Mouse (Mus musculus) midbrain, embryonic 12.5 days (tissue): Measurements from ENCODE around the gene Brd1. TPM values are rescaled to one million over a fixed set of nuclear protein-coding genes. Genes with fewer than 3 reads are reported as not detected.
"Not testable (repeated sequence)": the region's sequence is repeated elsewhere in the genome, so short reads cannot be mapped to it uniquely, and the experiment has no call there.

Experiments
- ATAC-seq: fragments of 200-750 bp; cut with Nextera tagmentation; 2 replicates; pipeline ENCODE4 v1.8.0; 2017; ENCODE audit warnings: low read depth, moderate TSS enrichment, moderate library complexity; ENCODE audit not compliant: low FRiP score
- H3K27ac ChIP-seq: fragments of 300-500 bp; sonication (generic); replicated peaks from 2 replicates; pipeline ENCODE4 v1.5.1; 2016; ENCODE audit warnings: mild to moderate bottlenecking
- H3K27me3 ChIP-seq: fragments of 300-500 bp; sonication (generic); 2 replicates; pipeline ENCODE4 v1.6.1; 2016; ENCODE audit warnings: mild to moderate bottlenecking
- H3K36me3 ChIP-seq: fragments of 300-500 bp; sonication (generic); 2 replicates; pipeline ENCODE4 v1.6.1; 2016
- H3K4me1 ChIP-seq: fragments of 300-500 bp; sonication (generic); 2 replicates; pipeline ENCODE4 v1.6.1; 2016
- H3K4me2 ChIP-seq: fragments of 300-500 bp; sonication (generic); replicated peaks from 2 replicates; pipeline ENCODE4 v1.6.1; 2016; ENCODE audit warnings: mild to moderate bottlenecking, moderate library complexity
- H3K4me3 ChIP-seq: fragments of 300-500 bp; sonication (generic); 2 replicates; pipeline ENCODE4 v1.5.1; 2016; ENCODE audit warnings: mild to moderate bottlenecking
- H3K9ac ChIP-seq: fragments of 300-500 bp; sonication (generic); replicated peaks from 2 replicates; pipeline ENCODE4 v1.6.1; 2016; ENCODE audit warnings: mild to moderate bottlenecking, moderate library complexity
- H3K9me3 ChIP-seq: fragments of 300-500 bp; sonication (generic); 2 replicates; pipeline ENCODE4 v1.6.1; 2016; ENCODE audit warnings: mild to moderate bottlenecking
- WGBS: fragments of 180-500 bp; shearing (Covaris S2); methylation state at CpG from one replicate; pipeline ENCODE4 v1.1.7; 2016; 5-methylcytosine and 5-hydroxymethylcytosine counted together
- polyA plus RNA-seq: library from polyadenylated mRNA; unstranded; fragments of >200 nt; fragmentation: Nextera tagmentation; extraction: Ambion mirVana; gene quantifications from 2 replicates; pipeline ENCODE4 v1.2.1, GENCODE M21; 2016

The Brd1 gene
- polyA plus RNA-seq, 1 experiment from 2014 or later = 28.8 TPM

GRCm38 (mm10) chr15:88725036-88725435 is 9.0 kb downstream of the Brd1 start:
- Histone ChIP-seq H3K27me3 (no peaks in the 10 kb centered on the region), H3K4me3 (no peak overlapping the region), H3K9me3 (no peaks in the 10 kb centered on the region), H3K9ac (no peak overlapping the region), H3K4me1 (0 out of 2 replicates have a peak, but pooled peaks cover 2% of the 10 kb centered on the region), H3K36me3 (peaks cover 86% of the 10 kb centered on the region), H3K27ac (no peak overlapping the region), H3K4me2 (no peak overlapping the region)
- WGBS = 94% methylated on average over 5 of the region's 5 CpGs
- no peak for ATAC-seq

GRCm38 (mm10) chr15:88724311-88724710 is 9.7 kb downstream of the Brd1 start:
- Histone ChIP-seq H3K4me2 (no peak overlapping the region), H3K36me3 (peaks cover 83% of the 10 kb centered on the region), H3K4me3 (no peak overlapping the region), H3K27me3 (no peaks in the 10 kb centered on the region), H3K27ac (no peak overlapping the region), H3K9ac (no peak overlapping the region), H3K4me1 (0 out of 2 replicates have a peak, but pooled peaks cover 2% of the 10 kb centered on the region), H3K9me3 (no peaks in the 10 kb centered on the region)
- ATAC-seq = no peak
- WGBS = 91% methylated on average over 7 of the region's 7 CpGs

GRCm38 (mm10) chr15:88723205-88723604 is 10.8 kb downstream of the Brd1 start:
- WGBS = 94% methylated on average over 6 of the region's 6 CpGs
- H3K36me3 ChIP-seq = peaks cover 81% of the 10 kb centered on the region
- no peaks in the 10 kb centered on the region for H3K27me3 ChIP-seq

DNA sequence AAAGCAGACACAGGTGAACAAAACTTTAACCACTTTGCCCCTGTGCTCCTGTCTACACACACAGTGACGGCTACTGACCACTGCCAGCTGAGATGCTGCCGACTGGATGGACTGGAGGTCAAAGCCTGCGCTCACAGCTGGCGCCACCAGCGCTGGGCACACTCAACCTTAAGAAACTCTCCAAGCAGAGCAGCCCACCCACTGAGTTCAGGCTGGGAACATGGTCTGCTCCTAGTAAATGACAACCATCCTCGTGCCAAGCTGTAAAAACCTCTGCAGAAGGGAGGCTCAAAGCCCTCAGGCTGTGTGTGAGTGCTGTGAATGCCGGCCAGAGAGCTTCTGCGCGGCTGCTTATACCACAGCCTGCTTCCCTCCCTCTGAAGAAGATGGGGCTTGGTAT is 16.8 kb downstream of the Brd1 start:
- ATAC-seq = no peak
- no peaks in the 10 kb centered on the region for H3K27me3 ChIP-seq
- no peaks in the 10 kb centered on the region for H3K9me3 ChIP-seq
- H3K4me3 ChIP-seq = no peak overlapping the region
- H3K4me1 ChIP-seq = 0 out of 2 replicates have a peak, but pooled peaks cover 3% of the 10 kb centered on the region
- WGBS = 68% methylated on average over 9 of the region's 9 CpGs
- no peak overlapping the region for H3K4me2 ChIP-seq
- H3K36me3 ChIP-seq = peaks cover 88% of the 10 kb centered on the region
- no peak overlapping the region for H3K27ac ChIP-seq
- H3K9ac ChIP-seq = no peak overlapping the region

More at GRCm38 (mm10) chr15:88723205-88723604, 10.8 kb downstream of the Brd1 start:
- H3K9ac ChIP-seq = no peak overlapping the region
- no peak for ATAC-seq
- H3K27ac ChIP-seq = no peak overlapping the region
- no peak overlapping the region for H3K4me2 ChIP-seq
- H3K9me3 ChIP-seq = no peaks in the 10 kb centered on the region
- 0 out of 2 replicates have a peak, but pooled peaks cover 2% of the 10 kb centered on the region for H3K4me1 ChIP-seq
- H3K4me3 ChIP-seq = no peak overlapping the region

GRCm38 (mm10) chr15:88716350-88716749 is 17.7 kb downstream of the Brd1 start:
- Histone ChIP-seq H3K9me3 (no peaks in the 10 kb centered on the region), H3K4me1 (0 out of 2 replicates have a peak, but pooled peaks cover 3% of the 10 kb centered on the region), H3K9ac (no peak overlapping the region), H3K4me2 (no peak overlapping the region), H3K36me3 (peaks cover 88% of the 10 kb centered on the region), H3K27me3 (no peaks in the 10 kb centered on the region), H3K4me3 (no peak overlapping the region), H3K27ac (no peak overlapping the region)
- ATAC-seq = no peak

DNA sequence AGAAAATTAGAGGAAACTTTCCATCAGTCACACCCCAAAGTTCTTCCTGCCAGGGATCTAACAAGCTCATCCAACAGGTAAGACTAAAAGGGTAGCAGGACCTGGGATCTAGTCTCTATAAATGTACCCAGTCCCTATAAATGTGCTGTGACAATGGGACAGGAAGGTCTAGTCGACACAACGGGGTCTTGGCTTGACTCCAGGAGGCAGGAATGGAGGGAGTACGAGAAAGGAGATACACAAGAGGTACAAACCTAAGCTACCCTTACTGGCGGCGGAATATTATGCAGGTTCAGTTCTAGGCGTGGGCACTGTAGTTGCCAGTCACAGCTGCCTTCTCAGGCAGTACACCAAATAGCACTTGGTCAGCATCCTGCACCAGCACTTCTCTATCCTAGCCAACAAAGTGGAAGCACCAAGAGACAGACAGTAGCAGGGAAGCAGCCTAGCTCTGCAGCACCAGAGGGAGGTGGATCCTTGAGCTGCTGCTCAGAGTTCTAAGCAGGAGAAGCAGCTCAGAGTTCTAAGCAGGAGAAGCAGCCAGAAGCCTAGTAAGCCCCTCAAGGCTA is 19.9 kb downstream of the Brd1 start:
- Histone ChIP-seq H3K4me1 (0 out of 2 replicates have a peak, but pooled peaks cover 3% of the 10 kb centered on the region), H3K4me2 (no peak overlapping the region), H3K36me3 (peaks cover 95% of the 10 kb centered on the region), H3K4me3 (no peak overlapping the region), H3K9me3 (no peaks in the 10 kb centered on the region), H3K9ac (no peak overlapping the region), H3K27me3 (no peaks in the 10 kb centered on the region), H3K27ac (no peak overlapping the region)
- no peak for ATAC-seq
- 89% methylated on average over 6 of the region's 6 CpGs for WGBS

DNA sequence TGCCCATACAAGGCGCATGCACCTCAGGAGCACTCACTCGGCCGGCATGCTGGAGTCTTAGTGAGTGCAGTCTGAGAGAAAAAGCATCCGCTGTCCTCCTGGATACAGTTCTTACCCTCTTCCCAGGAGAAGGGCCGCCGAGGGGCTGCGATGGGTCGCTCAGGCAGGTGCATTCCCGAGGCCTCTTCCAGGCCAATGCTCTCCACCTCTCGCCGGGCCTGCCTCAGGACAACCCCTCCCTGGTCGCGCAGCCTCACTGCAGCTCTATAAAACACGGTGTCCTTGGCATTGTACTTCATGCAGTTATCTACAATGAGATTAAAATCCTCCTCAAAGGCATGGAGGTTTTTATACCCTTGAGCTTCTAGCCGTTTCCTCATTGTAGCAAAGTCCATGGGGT is 21.5 kb downstream of the Brd1 start:
- Histone ChIP-seq H3K9ac (no peak overlapping the region), H3K36me3 (peaks cover 99% of the 10 kb centered on the region)

GRCm38 (mm10) chr15:88709878-88710277 is 24.2 kb downstream of the Brd1 start:
- Histone ChIP-seq H3K36me3 (peaks cover 100% of the 10 kb centered on the region), H3K4me3 (no peak overlapping the region), H3K9ac (no peak overlapping the region), H3K27ac (no peak overlapping the region), H3K27me3 (no peaks in the 10 kb centered on the region), H3K4me1 (no peaks in the 10 kb centered on the region), H3K9me3 (no peaks in the 10 kb centered on the region), H3K4me2 (no peak overlapping the region)
- WGBS = 93% methylated on average over 5 of the region's 5 CpGs
- ATAC-seq = no peak

More for the DNA sequence above, 21.5 kb downstream of the Brd1 start:
- no peak overlapping the region for H3K4me3 ChIP-seq
- H3K9me3 ChIP-seq = no peaks in the 10 kb centered on the region
- ATAC-seq = no peak
- 94% methylated on average over 15 of the region's 15 CpGs for WGBS
- no peaks in the 10 kb centered on the region for H3K4me1 ChIP-seq
- H3K27ac ChIP-seq = no peak overlapping the region
- H3K4me2 ChIP-seq = no peak overlapping the region
- H3K27me3 ChIP-seq = no peaks in the 10 kb centered on the region

- H3K9ac ChIP-seq = no peak overlapping the region
- H3K27me3 ChIP-seq = no peaks in the 10 kb centered on the region
- WGBS = 83% methylated on average over 13 of the region's 13 CpGs
- no peak overlapping the region for H3K4me2 ChIP-seq
- peaks cover 98% of the 10 kb centered on the region for H3K36me3 ChIP-seq
- no peak for ATAC-seq
- H3K4me3 ChIP-seq = no peak overlapping the region
- no peak overlapping the region for H3K27ac ChIP-seq
- no peaks in the 10 kb centered on the region for H3K9me3 ChIP-seq
- H3K4me1 ChIP-seq = no peaks in the 10 kb centered on the region
Measured at GRCm38 (mm10) chr15:88708657-88709511, 25.1 kb downstream of the Brd1 start.

DNA sequence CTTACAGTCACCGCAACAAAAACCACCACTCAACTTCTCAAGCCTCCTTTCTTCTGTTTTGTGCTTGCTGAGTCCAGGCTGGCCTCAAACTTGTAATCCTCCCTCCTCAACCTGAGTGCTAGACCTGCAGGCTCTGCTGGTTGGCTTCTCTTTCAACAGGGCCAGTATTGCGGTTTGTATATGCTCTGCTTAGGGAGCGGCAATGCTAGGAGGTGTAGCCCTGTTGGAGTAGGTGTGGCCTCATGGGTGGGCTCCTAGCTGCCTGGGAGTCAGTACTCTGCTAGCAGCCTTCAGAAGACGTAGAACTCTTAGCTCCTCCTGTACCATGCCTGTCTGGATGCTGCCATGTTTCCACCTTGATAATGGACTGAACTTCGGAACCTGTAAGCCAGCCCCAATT is 25.8 kb downstream of the Brd1 start:
- no peak for ATAC-seq
- Histone ChIP-seq H3K36me3 (peaks cover 98% of the 10 kb centered on the region), H3K9me3 (no peaks in the 10 kb centered on the region), H3K4me1 (no peaks in the 10 kb centered on the region), H3K27me3 (no peaks in the 10 kb centered on the region), H3K27ac (no peak overlapping the region), H3K4me3 (no peak overlapping the region), H3K9ac (no peak overlapping the region), H3K4me2 (no peak overlapping the region)
- WGBS = 95% methylated on average over 5 of the region's 5 CpGs

DNA sequence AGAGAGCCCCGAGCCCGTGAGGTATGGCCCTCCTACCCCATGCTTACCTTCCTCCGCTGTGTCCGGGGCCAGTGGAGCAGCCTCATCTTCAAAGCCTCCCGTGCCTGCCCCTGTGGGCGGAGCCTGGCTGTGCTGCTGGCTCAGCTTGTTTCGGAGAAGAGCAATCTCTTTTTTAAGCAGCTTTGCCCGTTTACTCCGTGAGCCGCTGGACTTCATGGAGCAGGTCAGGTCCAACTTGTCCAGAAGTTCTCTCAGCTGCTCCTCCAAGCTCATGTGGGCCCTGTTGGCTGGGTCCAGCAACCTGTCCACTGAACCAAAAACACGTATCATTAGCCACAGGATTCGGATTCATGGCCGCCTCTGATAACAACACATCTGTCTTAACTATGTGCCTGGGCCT is 27.0 kb downstream of the Brd1 start:
- H3K9me3 ChIP-seq, H3K4me2 ChIP-seq, H3K4me1 ChIP-seq, H3K27me3 ChIP-seq, ATAC-seq, H3K4me3 ChIP-seq, H3K9ac ChIP-seq, H3K27ac ChIP-seq: not testable (repeated sequence)
- H3K36me3 ChIP-seq = peaks cover 98% of the 10 kb centered on the region
- WGBS = 74% methylated on average over 13 of the region's 13 CpGs

DNA sequence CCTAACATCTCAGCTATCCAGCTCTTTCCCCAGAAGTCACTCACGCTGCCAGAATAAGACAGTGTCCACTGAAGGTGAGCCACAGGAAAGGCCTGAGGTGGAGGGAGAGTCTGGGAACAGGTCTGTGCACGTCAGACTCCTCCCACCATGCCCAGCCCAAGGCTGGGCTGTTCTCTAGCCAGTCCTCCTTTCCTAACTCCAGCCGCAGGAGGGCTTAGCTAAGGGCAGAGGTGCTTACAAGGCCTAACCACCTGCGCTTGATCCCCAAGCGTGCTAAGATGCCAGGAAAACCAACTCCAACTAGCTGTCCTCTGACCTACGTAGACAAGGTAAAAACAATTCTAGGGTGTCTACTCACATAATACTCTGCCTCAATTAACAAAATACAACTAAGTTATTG is 27.7 kb downstream of the Brd1 start:
- Histone ChIP-seq H3K4me3 (no peak overlapping the region), H3K36me3 (peaks cover 98% of the 10 kb centered on the region), H3K4me2 (no peak overlapping the region), H3K9me3 (no peaks in the 10 kb centered on the region), H3K27me3 (no peaks in the 10 kb centered on the region), H3K9ac (no peak overlapping the region), H3K4me1 (no peaks in the 10 kb centered on the region), H3K27ac (no peak overlapping the region)
- WGBS = 93% methylated on average over 6 of the region's 6 CpGs
- ATAC-seq = no peak
